Mouse (Mus musculus): ENCODE measurements at regions not wholly inside any gene's neighbourhood (a gene's known extent, or its start where the extent isn't known, plus 50 kb on each side); places are given as distances from the start of the nearest gene placed in this dataset.

GRCm38 (mm10) chr15:52161568-52162316, 1723.0 kb upstream of the Gm7489 start:
- no peak for TF ChIP-seq BHLHE40 (IDR thresholded peaks at IDR 0.05; ENCODE audit: low read depth, low read length)
- TF ChIP-seq MAFK (IDR thresholded peaks at IDR 0.05; ENCODE audit: insufficient replicate concordance, low read length) = no peak
- TF ChIP-seq ZMIZ1 (IDR thresholded peaks at IDR 0.05; ENCODE audit: low read depth, low read length) = no peak
- TF ChIP-seq TBP (conservative IDR thresholded peaks at IDR 0.05; ENCODE audit: low read depth, low read length) = no peak
- TF ChIP-seq NRF1 (IDR thresholded peaks at IDR 0.05; ENCODE audit: low read depth, low read length) = no peak
- TF ChIP-seq POLR2A (IDR thresholded peaks at IDR 0.05; ENCODE audit: low read depth, low read length) = no peak
- TF ChIP-seq CTCF (conservative IDR thresholded peaks at IDR 0.05 in 1 of 2, IDR thresholded peaks at IDR 0.05 in 1 of 2; ENCODE audit: low read depth in 2 of 2, low read length in 2 of 2) = no peak
- no peak for TF ChIP-seq SMC3 (IDR thresholded peaks at IDR 0.05; ENCODE audit: low read depth, low read length)
- TF ChIP-seq ZC3H11A (IDR thresholded peaks at IDR 0.05; ENCODE audit: low read depth, low read length) = no peak
- no peak for TF ChIP-seq USF2 (conservative IDR thresholded peaks at IDR 0.05; ENCODE audit: low read depth, low read length)
- TF ChIP-seq USF1 (IDR thresholded peaks at IDR 0.05; ENCODE audit: low read depth, low read length) = no peak
- no peak for TF ChIP-seq JUN (IDR thresholded peaks at IDR 0.05; ENCODE audit: insufficient read depth, low read depth, low read length)
